Mouse (Mus musculus) neural tube, embryonic 15.5 days (tissue): Measurements from ENCODE around the gene Sox13. TPM values are rescaled to one million over a fixed set of nuclear protein-coding genes. Genes with fewer than 3 reads are reported as not detected.

Source experiments
- ATAC-seq: fragments of 200-750 bp; cut with Nextera tagmentation; 2 replicates; pipeline ENCODE4 v1.8.0; 2017; ENCODE audit warnings: mild to moderate bottlenecking, moderate TSS enrichment, moderate library complexity; ENCODE audit not compliant: low FRiP score
- H3K27ac ChIP-seq: fragments of 300-500 bp; sonication (generic); replicated peaks from 2 replicates; pipeline ENCODE4 v1.5.1; 2015; ENCODE audit warnings: mild to moderate bottlenecking, inconsistent platforms
- H3K27me3 ChIP-seq: fragments of 300-500 bp; sonication (generic); replicated peaks from 2 replicates; pipeline ENCODE4 v1.6.1; 2015; ENCODE audit warnings: inconsistent platforms
- H3K36me3 ChIP-seq: fragments of 300-500 bp; sonication (generic); 2 replicates; pipeline ENCODE4 v1.6.1; 2015; ENCODE audit warnings: inconsistent platforms
- H3K4me1 ChIP-seq: fragments of 300-500 bp; sonication (generic); 2 replicates; pipeline ENCODE4 v1.6.1; 2015; ENCODE audit warnings: inconsistent platforms
- H3K4me2 ChIP-seq: fragments of 300-500 bp; sonication (generic); 2 replicates; pipeline ENCODE4 v1.6.1; 2015; ENCODE audit warnings: inconsistent platforms, mild to moderate bottlenecking, moderate library complexity
- H3K4me3 ChIP-seq: fragments of 300-500 bp; sonication (generic); replicated peaks from 2 replicates; pipeline ENCODE4 v1.5.1; 2015; ENCODE audit warnings: mild to moderate bottlenecking, inconsistent platforms
- H3K9ac ChIP-seq: fragments of 300-500 bp; sonication (generic); replicated peaks from 2 replicates; pipeline ENCODE4 v1.6.1; 2015; ENCODE audit warnings: mild to moderate bottlenecking, inconsistent platforms
- H3K9me3 ChIP-seq: fragments of 300-500 bp; sonication (generic); replicated peaks from 2 replicates; pipeline ENCODE4 v1.6.1; 2016; ENCODE audit warnings: inconsistent platforms
- WGBS: fragments of 180-500 bp; shearing (Covaris S2); methylation state at CpG from one replicate; pipeline ENCODE4 v1.1.7; 2015; ENCODE audit warnings: mixed read lengths; 5-methylcytosine and 5-hydroxymethylcytosine counted together
- polyA plus RNA-seq: library from polyadenylated mRNA; unstranded; fragments of >200 nt; fragmentation: Nextera tagmentation; extraction: Ambion mirVana; gene quantifications from 2 replicates; pipeline ENCODE4 v1.2.1, GENCODE M21; 2015

Gene Sox13
- polyA plus RNA-seq, 1 experiment from 2014 or later, result 4.0 TPM

DNA sequence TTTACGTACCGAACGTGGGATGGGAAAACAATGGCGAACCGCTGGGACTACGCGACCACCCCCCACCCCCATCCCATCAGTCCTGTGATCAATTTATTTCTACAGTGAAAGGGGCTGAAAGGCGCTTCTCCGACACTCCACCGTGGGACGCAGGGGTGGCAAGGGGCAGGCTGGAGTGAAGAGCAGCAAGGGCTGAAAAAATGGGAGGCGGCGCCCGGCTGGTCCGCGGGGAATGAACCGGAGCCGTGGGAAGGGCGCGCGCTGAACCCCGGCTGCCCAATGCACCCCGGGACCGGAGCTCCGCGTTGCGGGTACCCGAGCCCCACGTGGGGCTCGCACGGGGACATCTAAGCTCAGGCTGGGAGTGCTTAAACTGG, 1.0 kb downstream of the Sox13 start:
- ATAC-seq, result peak; percentile 9; the same call in 1 of the 2 replicates
- H3K9me3 ChIP-seq, result no peaks in the 10 kb centered on the region
- under 1% methylated on average over 31 of the region's 31 CpGs for WGBS
- H3K27me3 ChIP-seq, result no peaks in the 10 kb centered on the region
- peak overlapping the region; percentile 70 for H3K9ac ChIP-seq
- H3K27ac ChIP-seq, result peak overlapping the region; percentile 84
- H3K36me3 ChIP-seq, result no peaks in the 10 kb centered on the region
- peak overlapping the region; percentile 78 for H3K4me3 ChIP-seq
- peaks cover 28% of the 10 kb centered on the region for H3K4me1 ChIP-seq
- peak overlapping the region; percentile 100 for H3K4me2 ChIP-seq

DNA sequence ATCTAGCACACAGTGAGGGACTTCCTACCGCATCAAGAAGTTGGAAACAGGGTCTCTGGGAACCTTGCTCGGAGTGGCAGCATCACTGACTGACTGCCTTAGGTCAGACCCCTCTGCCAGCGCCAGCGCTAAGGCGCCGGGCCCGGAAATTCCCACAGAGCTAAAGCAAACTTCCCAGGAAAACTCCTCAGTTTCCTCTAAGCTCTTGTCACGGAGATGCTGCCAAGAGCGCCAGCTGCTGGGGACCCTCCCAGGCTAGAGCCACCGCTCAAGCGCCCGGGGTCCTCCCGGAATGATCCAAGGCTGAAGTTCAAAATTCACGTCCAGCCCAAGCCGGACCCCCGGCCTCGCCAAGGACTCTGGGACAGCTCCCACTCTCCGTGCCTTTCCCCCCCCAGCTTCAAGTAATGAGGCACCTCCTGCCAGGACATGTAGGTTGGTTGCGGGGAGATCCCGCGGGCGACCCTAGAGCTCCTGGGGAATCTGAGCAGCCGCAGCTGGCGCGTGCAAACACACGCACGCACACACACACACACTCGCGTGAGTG, 1.5 kb downstream of the Sox13 start:
- peak; percentile 26; the same call in 1 of the 2 replicates for ATAC-seq
- Histone ChIP-seq H3K4me1 (peaks cover 32% of the 10 kb centered on the region), H3K4me3 (peak overlapping the region; percentile 78), H3K36me3 (no peaks in the 10 kb centered on the region), H3K9me3 (no peaks in the 10 kb centered on the region), H3K4me2 (peak overlapping the region; percentile 100), H3K9ac (peak overlapping the region; percentile 70), H3K27ac (peak overlapping the region; percentile 84), H3K27me3 (no peaks in the 10 kb centered on the region)
- WGBS, result under 1% methylated on average over 29 of the region's 29 CpGs

DNA sequence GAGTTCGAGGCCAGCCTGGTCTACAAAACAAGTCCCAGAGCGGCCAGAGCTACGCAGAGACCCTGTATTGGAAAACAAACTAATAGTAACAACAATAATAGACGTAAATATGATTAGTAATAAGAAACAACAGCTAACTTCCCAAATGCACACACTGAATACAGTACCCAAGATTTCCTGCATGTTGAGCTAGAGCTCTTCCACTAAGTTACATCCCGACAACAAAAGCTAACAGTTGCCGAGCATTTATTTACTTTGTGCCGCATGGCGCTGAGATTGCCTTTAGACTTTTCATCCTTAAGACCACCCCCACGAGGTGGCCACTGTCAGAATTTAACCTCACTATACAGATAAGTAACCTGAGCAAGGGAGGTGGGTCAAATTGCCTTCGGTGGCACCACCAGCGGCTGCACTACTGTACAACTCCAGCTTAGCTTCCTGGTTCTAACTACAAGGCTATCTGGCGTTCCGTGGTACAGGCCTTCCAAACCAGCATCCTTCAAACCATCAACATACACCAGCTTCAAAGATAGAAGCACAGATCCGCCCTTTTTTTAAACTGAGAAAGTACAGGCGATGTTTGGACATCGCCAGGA, 2.1 kb downstream of the Sox13 start:
- H3K36me3 ChIP-seq, result no peaks in the 10 kb centered on the region
- no peaks in the 10 kb centered on the region for H3K27me3 ChIP-seq
- 32% methylated on average over 16 of the region's 16 CpGs for WGBS
- ATAC-seq, result no peak
- peak overlapping the region; percentile 78 for H3K4me3 ChIP-seq
- peak overlapping the region; percentile 70 for H3K9ac ChIP-seq
- H3K9me3 ChIP-seq, result no peaks in the 10 kb centered on the region
- peak overlapping the region; percentile 84 for H3K27ac ChIP-seq
- peaks cover 37% of the 10 kb centered on the region for H3K4me1 ChIP-seq
- H3K4me2 ChIP-seq, result peak overlapping the region; percentile 100

DNA sequence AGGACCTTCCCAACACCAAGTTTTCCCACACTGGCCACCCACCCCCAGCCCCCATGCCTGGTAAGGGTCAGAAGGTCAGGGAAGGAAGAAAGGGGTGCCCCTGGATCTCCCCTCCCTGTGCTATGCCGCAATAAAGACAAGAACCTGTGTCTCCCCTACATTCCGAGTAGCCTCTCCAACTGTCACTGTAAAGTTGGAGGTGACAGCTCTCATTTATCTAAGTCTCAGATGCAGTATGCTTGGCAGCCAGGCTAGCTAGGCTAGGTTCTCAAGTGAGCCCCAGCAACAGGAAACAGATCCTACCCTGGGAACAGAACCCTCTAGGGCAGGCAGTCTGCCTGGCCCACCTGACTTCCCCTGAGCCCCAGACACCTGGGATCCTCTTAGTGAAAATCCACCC, 3.1 kb downstream of the Sox13 start:
- H3K4me2 ChIP-seq, result peak overlapping the region; percentile 100; the same call in 1 of the 2 replicates

DNA sequence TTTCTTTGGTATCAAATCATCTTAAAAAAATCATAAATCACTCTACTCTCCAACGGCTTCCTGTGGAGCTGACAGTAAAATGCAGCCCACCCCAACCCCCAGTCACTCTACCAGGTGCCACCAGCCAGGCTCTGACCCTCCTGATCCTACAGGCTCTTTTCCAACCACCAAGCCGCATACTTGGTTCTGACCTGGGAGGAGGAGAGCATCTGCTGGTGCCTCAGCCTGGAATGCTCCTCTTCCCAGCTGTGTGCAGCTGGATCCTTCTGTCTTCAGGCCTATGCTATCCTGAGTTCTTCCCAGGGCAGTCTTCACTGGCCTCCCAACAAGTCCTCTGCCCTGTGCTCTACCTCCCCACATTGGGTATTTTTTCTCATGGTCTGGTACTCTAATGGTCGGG, 3.7 kb downstream of the Sox13 start:
- H3K4me1 ChIP-seq, result peaks cover 45% of the 10 kb centered on the region
- H3K9ac ChIP-seq, result no peak overlapping the region
- no peak overlapping the region for H3K4me3 ChIP-seq
- H3K27ac ChIP-seq, result no peak overlapping the region
- H3K9me3 ChIP-seq, result no peaks in the 10 kb centered on the region
- H3K27me3 ChIP-seq, result no peaks in the 10 kb centered on the region
- ATAC-seq, result no peak
- 45% methylated on average over 3 of the region's 3 CpGs for WGBS
- no peaks in the 10 kb centered on the region for H3K36me3 ChIP-seq
- 0 out of 2 replicates have a peak overlapping the region, but pooled peaks have one; percentile 100 for H3K4me2 ChIP-seq

More for the DNA sequence above, 3.1 kb downstream of the Sox13 start:
- H3K36me3 ChIP-seq, result no peaks in the 10 kb centered on the region
- peaks cover 42% of the 10 kb centered on the region for H3K4me1 ChIP-seq
- 34% methylated on average over 2 of the region's 2 CpGs for WGBS
- H3K9me3 ChIP-seq, result no peaks in the 10 kb centered on the region
- H3K27ac ChIP-seq, result no peak overlapping the region
- H3K27me3 ChIP-seq, result no peaks in the 10 kb centered on the region
- H3K9ac ChIP-seq, result 0 out of 2 replicates have a peak overlapping the region, but pooled peaks have one; percentile 28
- ATAC-seq, result no peak
- H3K4me3 ChIP-seq, result no peak overlapping the region

DNA sequence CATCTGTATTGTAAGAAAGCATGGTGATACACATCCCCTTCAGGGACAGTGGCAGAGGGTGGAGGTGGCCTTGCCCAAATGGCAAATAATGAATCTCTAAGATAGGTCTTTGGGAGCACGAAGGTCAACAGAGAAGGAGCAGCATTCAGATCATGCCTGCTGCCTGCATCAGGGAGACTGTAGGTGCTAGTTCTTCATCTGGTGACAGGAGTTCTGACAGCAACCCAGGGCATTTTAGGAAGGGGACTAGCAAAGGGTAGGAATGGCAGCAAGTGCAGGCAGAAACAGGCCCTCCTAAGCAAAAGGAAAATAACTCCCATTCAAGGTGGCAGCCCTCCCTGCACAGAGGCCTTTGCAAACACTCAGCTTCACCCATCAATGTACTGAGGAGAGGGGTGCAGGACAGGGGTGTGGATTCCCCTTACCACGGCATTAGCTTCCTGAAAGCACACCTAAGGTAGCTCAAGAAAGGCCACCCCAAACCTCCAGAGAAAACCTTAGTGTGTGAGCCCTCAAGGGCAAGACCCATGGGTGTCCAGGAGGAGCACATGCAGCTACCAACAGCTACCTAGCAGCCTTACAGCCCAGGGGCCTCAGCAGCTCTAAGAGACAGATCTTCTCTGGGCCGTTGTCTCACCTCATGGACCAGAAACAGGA, 4.9 kb downstream of the Sox13 start:
- Histone ChIP-seq H3K27me3 (no peaks in the 10 kb centered on the region), H3K4me3 (no peak overlapping the region), H3K9me3 (no peaks in the 10 kb centered on the region), H3K9ac (no peak overlapping the region), H3K4me1 (peaks cover 51% of the 10 kb centered on the region), H3K27ac (no peak overlapping the region), H3K4me2 (no peak overlapping the region), H3K36me3 (no peaks in the 10 kb centered on the region)
- no peak for ATAC-seq
- 79% methylated on average over 3 of the region's 3 CpGs for WGBS

DNA sequence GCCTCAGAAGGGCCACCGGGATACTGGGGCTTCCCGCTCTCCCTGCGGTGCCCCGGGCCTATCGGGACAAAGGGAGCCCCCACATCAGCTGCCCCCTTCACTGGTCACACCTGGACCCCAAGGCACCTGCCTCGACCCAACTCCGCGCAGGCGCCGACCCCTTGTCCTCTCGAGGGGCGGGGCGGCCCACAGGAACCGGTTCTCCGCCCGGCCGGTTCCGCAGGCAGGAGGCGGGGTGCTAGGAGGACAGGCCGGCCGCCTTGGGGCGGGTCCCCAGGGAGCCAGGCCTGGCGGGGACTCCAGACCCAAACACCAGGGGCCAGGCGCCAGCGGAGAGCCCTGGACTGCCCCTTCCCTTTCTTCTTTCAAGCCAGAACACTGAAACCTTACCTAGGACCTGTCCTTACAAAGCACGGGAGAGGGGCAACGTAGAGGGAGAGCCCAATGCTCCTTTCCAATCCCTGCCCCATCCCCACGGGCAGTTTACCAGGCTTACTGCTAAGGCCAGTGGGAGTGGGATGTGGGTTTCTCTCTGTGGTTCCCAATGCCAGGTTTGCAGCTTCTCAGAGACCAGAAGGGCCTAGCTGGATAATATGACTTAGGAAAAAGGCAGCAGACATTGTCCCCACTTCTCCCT, 5.9 kb downstream of the Sox13 start:
- peak overlapping the region; percentile 46 for H3K9ac ChIP-seq
- no peaks in the 10 kb centered on the region for H3K27me3 ChIP-seq
- no peaks in the 10 kb centered on the region for H3K36me3 ChIP-seq
- H3K4me1 ChIP-seq, result peaks cover 57% of the 10 kb centered on the region
- 16% methylated on average over 28 of the region's 28 CpGs for WGBS
- ATAC-seq, result 0 out of 2 replicates have a peak, but pooled peaks have one; percentile 11
- H3K4me3 ChIP-seq, result peak overlapping the region; percentile 35
- H3K4me2 ChIP-seq, result peak overlapping the region; percentile 63
- no peaks in the 10 kb centered on the region for H3K9me3 ChIP-seq
- H3K27ac ChIP-seq, result peak overlapping the region; percentile 15; the same call in 1 of the 2 replicates

DNA sequence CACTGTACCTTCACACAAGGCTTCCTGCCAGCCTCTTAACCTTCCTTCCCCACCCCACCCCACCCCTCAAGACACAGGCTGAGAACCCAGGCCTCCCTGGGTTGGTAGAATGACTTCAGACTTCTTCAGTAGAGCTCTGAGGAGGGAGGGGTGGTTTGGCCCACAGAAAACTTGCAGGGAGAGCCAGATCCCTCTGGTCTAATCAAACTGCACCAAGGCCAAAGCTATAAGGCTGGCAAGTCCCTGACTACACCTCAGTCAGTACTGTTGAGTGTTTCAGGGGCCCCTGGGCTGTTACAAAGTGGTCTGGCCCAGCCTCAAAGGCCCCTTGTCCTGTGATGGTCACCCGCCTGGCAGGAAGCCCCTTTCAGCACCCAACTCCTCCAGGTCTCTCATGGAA, 6.6 kb downstream of the Sox13 start:
- no peaks in the 10 kb centered on the region for H3K36me3 ChIP-seq
- H3K27ac ChIP-seq, result no peak overlapping the region
- no peak overlapping the region for H3K9ac ChIP-seq
- peak overlapping the region; percentile 35; the same call in 1 of the 2 replicates for H3K4me3 ChIP-seq
- WGBS, result 63% methylated on average over 1 of the region's 1 CpGs
- peak overlapping the region; percentile 63 for H3K4me2 ChIP-seq
- H3K27me3 ChIP-seq, result no peaks in the 10 kb centered on the region
- ATAC-seq, result no peak
- no peaks in the 10 kb centered on the region for H3K9me3 ChIP-seq
- H3K4me1 ChIP-seq, result peaks cover 59% of the 10 kb centered on the region

DNA sequence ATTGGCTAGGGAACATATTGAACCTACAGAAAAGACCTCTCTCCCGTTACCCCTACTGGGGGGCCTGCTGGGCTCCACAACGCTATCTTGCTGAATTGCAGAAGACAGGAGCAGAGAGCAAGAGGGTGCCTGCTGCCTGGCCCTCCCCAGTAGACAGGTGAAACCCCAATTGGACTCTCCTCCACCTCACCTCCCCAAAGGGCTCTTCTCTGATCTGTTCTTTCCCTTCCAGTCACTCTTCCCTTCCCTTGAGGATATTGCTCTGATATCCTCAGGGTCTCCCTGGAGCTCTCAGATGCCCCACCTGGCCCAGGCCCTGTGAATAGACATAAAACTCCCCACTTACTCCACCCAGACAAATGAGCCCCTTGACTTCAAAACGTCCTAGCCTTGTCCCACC, 7.1 kb downstream of the Sox13 start:
- WGBS, result 65% methylated on average over 3 of the region's 3 CpGs
- Histone ChIP-seq H3K9me3 (no peaks in the 10 kb centered on the region), H3K27ac (no peak overlapping the region), H3K4me2 (peak overlapping the region; percentile 63; the same call in 1 of the 2 replicates), H3K27me3 (no peaks in the 10 kb centered on the region), H3K4me1 (peaks cover 55% of the 10 kb centered on the region), H3K9ac (no peak overlapping the region), H3K36me3 (no peaks in the 10 kb centered on the region), H3K4me3 (no peak overlapping the region)
- ATAC-seq, result no peak

DNA sequence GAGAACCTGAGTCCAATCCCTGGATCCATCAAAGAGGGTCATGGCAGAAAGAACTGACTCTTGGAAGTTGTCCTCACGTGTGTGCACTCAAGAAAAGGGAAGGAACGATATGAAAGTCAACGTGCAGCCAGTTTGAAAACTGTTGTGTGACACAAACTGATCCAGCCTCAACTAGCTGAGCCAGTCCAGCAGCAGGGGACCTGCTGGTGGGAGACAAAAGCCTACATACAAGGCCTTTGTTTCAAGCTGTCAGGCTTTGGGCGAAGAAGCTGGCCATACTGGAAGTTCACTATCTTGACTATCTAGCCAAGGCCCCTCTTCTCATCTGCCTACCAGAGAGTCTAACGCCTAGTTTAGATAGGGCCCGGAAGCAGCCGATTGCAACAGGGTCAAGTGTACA, 7.7 kb downstream of the Sox13 start:
- Histone ChIP-seq H3K4me3 (no peak overlapping the region), H3K36me3 (no peaks in the 10 kb centered on the region), H3K4me1 (peaks cover 49% of the 10 kb centered on the region), H3K4me2 (no peak overlapping the region), H3K9me3 (no peaks in the 10 kb centered on the region), H3K9ac (no peak overlapping the region), H3K27me3 (no peaks in the 10 kb centered on the region), H3K27ac (no peak overlapping the region)
- no peak for ATAC-seq
- WGBS, result 93% methylated on average over 7 of the region's 7 CpGs

DNA sequence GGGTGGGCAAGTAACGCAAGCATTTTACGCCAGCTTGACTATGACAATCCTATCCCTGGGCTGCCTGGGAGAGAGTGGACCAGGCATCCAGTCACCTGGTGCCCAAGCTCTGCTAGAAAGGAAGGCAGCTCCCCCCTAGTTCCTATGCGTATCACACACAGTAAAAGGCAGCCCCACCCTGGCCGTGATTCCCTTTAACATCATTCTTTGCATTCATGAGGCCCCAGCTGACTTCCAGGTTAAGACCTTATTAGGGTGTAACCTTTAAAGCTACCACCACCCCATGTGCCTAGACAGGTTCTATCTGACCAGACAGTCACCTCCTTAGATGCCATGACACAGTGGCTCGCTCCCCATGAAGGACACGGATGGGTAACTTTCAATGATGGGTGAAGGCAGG, 8.7 kb downstream of the Sox13 start:
- 75% methylated on average over 6 of the region's 6 CpGs for WGBS
- no peaks in the 10 kb centered on the region for H3K9me3 ChIP-seq
- no peak overlapping the region for H3K4me2 ChIP-seq
- no peak for ATAC-seq
- H3K36me3 ChIP-seq, result no peaks in the 10 kb centered on the region
- H3K4me3 ChIP-seq, result no peak overlapping the region
- no peaks in the 10 kb centered on the region for H3K27me3 ChIP-seq
- H3K27ac ChIP-seq, result no peak overlapping the region
- H3K4me1 ChIP-seq, result peaks cover 43% of the 10 kb centered on the region
- H3K9ac ChIP-seq, result no peak overlapping the region
